Mouse (Mus musculus) T-cell, adult 2 months (primary cell): Measurements from ENCODE around the gene Dnajb1.

ENCODE experiments used
- DNase-seq: peaks from one replicate; pipeline ENCODE4 v3.0.0; 2022; ENCODE audit warnings: low spot score

Gene Dnajb1

GRCm38 (mm10) chr8:83611921-83612320 is 3.9 kb downstream of the Dnajb1 start:
- DNase-seq, result peak; percentile 73

DNA sequence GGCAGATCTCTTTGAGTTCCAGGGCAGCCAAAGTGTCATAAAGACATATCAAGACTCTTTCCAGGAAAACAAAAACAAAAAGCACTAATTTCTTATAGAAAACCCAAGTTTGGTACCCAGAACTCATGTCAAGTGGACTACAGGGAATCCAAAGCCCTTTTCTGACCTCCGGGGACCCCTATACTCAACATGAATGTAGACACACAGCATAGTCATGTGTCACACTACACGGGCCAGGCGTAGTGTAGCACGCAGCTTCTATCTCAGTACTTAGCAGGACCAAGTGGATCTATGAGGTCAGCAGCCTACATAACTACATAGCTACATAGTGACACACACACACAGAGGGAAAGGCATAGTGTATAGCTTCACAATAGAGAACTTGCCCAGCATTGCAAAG is 5.7 kb downstream of the Dnajb1 start:
- DNase-seq, result no peak

- no peak for DNase-seq
Measured at GRCm38 (mm10) chr8:83616625-83617024, 8.6 kb downstream of the Dnajb1 start.

GRCm38 (mm10) chr8:83617111-83617510 is 9.1 kb downstream of the Dnajb1 start:
- no peak for DNase-seq

DNA sequence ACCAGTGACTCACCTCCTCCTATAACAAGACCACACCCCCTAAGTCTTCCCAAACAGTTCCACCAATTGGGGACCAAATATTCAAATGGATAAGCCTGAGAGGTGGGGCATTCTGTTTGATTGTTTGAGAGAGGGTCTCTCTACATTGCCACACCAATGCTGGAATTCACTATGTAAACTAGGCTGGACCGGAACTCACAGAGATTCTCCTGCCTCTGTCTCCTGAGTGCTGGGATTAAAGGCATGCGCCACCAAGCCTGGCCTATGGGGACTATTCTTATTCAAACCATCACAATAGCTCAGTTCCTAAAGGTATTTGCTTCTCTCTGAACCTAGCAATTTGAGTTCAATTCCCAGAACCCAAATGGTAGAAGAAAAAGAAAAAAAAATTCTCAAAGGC is 10.6 kb downstream of the Dnajb1 start:
- no peak for DNase-seq

DNA sequence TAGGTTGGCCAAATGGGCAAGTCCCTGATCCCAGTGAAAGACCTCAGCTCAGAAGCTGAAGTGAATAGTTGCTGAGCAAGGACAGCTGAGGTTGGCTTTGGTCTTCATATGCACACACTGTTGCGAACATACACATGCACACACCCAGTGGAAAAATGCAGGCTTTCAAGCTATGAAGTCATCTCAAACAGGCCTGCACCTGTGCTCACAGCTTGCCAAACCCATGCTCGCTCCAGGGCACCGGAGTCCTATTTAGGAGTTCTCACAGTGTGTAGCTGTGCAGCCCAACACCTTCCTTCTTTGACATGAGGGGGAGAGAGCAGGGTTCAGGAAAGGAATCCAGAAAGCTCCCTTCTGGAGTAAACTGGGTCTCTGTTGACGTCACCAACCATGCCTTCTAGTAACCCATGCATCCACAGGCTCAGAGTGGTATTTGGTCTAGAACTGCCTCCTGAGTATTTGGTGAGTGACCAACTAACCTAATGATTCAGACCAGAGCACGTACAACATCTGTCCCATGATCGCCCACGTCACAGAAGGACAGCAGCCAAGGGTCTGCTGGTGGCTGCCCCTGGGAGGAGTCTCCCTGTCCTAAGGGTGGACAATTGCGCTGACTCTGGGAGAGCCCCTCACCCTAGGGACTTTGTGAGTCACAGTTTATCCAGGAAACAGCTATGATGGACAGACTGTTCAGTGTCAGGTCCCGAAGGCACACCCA is 11.7 kb downstream of the Dnajb1 start:
- no peak for DNase-seq

DNA sequence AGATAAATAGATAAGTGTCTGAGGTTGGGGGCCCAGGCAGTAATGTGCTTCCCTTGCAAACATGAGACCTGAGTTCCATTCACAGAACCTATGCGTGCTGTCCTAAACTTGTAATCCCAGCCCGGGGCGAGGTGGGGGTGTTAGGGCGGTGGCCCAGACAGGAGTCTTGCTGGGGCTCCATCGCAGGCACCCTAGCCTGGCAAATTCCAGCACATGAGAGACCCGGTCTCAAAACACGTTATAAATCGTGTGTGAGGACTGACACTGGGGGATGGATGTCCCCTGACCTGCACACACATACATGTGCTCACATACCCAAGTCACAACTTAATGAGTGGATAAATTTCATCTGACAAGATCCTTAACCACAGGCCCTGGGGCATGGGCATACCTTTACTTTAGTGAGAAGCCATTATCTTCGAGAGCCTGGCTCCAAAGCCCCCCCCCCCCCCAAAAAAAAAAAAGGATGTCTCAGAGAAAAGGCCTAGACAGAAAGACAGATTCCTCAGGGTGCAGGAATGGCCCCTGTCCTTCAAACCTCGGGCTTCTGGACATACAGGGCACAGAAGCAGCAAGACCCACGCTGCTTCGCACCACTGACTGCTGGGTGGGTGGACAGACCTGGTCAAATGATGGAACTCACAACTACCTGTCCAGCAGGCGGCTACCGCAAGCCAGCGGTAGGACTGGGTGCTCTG is 13.8 kb downstream of the Dnajb1 start:
- DNase-seq, result no peak

DNA sequence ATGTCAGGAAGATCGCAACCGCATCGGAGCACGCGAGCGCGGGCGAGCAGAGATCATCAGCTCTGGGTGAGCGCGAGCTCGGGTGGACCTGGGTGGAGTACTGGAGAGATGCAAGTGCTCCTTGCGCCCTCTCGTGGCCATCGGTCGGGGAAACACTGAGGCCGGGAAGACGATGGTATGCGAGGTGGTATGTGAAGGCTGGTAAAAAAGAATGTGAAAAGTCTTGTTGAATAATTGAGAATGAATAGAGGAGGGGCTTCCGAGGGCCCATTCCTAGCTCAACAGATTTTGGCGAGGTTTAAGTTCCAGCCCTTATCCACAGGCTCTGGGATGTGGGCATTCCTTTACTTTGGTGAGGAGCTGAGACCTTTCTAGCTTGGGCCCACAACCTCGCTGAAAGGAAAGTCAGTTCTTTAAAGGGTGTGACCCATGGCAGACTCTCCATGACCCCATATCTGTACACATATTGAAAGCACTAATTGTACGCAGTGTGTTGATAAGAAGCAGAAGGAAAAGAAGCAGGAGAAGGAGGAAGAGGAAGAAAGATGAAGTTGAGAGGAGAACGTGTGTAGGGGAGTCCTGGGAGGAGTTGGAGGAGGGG is 14.5 kb downstream of the Dnajb1 start:
- peak; percentile 85 for DNase-seq

GRCm38 (mm10) chr8:83623549-83623948 is 15.6 kb downstream of the Dnajb1 start:
- DNase-seq, result no peak

DNA sequence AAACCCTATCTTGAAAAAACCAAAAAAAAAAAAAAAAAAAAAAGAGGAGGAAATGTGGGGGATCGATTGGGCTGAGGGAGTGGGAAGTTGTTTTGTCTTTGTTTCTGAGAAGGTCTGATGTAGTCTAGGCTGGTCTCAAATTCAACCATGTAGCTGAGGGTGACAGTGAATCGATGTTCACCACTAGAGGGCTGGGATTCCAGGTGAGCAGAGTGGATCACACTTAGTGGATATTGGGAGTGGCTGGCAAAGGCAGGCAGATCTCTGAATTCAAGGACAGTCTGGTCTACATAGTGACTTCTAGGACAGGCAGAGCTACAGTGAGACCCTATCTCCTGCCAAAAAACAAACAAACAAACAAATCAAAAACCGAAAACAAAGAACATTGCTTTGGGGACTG is 16.7 kb downstream of the Dnajb1 start:
- DNase-seq, result no peak

DNA sequence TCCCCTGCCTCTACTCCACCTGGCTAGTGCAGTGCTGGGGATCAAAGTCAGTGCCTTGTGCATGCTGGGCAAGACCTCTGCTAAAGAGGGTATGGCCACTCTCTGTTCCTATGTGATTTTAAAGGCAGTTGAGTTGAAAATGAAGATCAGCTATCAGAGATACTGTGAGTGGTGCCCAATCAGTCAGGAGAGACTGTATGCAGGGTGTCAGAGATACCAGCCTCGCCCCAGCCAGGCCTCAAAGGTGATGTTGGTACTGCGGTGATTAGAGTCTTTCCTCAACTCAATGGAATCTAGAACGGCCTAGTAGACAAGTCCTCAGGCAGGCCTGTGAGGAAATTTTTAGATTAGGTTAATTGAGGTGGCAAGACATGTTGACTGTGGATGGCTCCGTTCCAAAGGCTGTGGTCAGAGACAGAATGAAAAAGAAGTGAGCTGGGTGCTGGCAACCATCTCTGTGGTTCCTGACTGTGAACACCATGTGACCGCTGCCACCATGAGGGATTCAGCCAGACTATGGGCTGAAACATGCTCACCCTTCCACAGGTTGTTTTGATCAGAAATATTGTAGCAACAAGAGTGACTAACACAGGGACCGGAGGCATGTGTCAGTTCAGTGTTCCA is 17.8 kb downstream of the Dnajb1 start:
- no peak for DNase-seq

GRCm38 (mm10) chr8:83632083-83632707 is 24.2 kb downstream of the Dnajb1 start:
- no peak for DNase-seq

DNA sequence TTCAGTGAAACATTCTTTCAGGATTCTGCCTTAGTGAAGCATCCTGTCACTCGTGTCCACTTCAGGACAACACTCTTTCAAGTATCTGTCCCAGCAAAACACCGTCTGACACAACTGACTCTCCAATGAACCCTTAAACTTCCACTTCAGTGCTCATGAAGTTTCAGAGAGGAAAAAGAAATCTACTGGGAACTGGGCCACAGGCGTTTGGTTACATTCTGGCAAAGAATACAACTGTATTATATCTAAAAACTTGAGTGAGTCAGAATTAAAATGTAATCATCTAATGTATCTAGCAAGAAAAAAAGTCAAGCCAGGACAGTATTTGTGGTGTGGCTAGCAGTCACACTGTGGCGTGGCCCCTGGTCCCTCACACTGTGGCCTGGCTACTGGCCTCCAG is 30.9 kb downstream of the Dnajb1 start:
- DNase-seq, result no peak

DNA sequence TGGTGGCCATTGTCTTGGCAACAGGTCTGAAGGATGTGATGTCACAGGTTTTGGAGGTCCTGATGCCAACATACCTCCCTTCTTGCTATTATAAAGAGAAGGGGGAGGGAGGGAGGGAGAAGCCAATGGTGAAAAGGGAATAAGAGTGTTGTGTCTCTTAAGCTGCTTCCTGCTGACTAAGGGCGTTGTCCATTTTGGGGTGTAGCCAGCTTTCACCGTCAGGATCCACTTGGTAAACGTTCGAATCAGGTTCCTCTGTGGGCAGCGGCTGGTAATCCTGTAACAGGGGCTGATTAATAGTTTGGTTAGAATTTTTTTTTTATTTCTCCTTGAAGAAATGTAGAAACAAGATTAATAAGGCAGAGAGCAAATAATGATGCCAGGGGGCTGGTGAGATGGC is 31.7 kb downstream of the Dnajb1 start:
- DNase-seq, result no peak

- no peak for DNase-seq
Measured at GRCm38 (mm10) chr8:83647511-83647910, 39.5 kb downstream of the Dnajb1 start.

DNA sequence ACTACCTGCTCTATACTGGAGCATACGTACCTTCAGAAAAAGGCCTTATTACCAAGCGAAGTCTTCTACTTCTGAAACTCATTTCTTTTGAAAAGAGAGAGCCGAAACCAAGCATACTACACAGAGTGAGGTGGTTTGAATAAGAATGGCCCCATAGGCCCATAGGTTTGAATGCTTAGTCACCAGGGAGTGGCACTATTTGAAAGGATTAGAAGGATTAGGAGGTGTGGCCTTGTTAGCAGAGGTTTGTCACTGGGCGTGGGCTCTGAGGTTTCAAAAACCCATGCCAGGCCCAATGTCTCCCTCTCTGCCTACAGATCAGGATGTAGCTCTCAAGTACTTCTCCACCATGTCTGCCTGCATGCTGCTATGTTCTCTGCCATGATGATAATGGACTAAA is 40.0 kb downstream of the Dnajb1 start:
- DNase-seq, result no peak

DNA sequence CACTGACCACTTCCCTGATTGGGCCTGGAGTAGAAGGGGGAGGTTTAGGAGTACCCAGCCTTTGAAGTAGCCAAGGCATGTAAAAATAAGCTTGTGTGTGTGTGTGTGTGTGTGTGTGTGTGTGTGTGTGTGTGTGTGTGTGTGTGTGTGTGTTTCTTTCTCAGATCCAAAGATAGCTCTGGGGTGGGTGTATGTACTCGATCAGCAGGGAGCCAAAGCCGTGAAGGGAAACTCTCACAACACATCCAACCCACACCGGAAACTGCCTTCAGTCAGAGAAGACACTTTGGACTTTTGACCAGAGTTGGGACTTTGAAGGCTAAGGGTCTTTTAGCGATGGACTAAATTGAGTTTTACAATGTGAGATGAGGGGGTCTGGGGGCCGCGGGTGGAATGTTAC is 41.7 kb downstream of the Dnajb1 start:
- no peak for DNase-seq

GRCm38 (mm10) chr8:83652030-83652743 is 44.2 kb downstream of the Dnajb1 start, which contains the start of gene Gipc1:
Gipc1 (plus strand) TSS chr8:83652677.
- peak; percentile 97 for DNase-seq

- no peak for DNase-seq
Measured at GRCm38 (mm10) chr8:83652744-83653661, 45.0 kb downstream of the Dnajb1 start.

DNA sequence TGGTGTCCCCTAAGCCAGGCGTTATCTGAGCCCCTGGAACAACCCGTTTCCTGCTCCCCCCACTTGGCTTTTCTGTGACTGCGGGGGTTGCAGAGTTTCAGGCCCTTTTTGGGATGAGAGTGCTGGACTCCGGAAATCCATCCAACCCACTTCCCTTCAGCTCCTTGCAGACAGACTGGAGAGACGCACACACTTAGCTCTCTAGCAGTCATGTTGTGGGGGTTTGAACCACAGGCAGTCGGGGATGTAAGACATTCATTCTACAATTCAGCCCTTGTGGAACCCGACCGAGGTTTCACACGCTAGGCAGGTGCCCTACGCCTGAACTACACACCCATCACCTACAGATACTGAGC is 45.6 kb downstream of the Dnajb1 start:
- DNase-seq, result no peak

DNA sequence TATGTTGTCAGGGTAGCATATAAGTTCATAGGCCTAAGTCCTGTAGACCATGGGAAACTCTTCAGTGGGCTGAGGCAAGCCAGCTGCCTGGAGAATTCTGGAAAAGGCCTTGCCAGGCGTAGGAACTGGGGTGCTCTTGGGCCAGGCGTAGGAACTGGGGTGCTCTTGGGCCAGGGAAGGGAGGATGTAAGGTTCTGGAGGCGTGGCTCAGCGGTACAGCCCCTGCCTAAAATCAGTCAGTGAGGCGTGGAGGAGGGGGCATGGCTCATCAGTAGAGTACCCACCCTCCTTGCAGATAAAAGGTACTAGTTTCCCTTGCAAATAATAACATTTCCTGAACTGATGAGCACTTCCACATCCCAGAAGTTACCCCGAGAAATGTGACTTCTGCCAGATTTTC is 46.7 kb downstream of the Dnajb1 start:
- DNase-seq, result no peak
